Mouse (Mus musculus): ENCODE measurements around the gene Tha1. TPM values are rescaled to one million over a fixed set of nuclear protein-coding genes. Genes with fewer than 3 reads are reported as not detected.

The Tha1 gene
- 5.9 and 8.2 TPM in 2 replicates for total RNA-seq (2014; rRNA removed)
- 2.6 and 2.9 TPM in 2 replicates for polyA plus RNA-seq (2015; fragmentation: Nextera tagmentation; extraction: Ambion mirVana)

DNA sequence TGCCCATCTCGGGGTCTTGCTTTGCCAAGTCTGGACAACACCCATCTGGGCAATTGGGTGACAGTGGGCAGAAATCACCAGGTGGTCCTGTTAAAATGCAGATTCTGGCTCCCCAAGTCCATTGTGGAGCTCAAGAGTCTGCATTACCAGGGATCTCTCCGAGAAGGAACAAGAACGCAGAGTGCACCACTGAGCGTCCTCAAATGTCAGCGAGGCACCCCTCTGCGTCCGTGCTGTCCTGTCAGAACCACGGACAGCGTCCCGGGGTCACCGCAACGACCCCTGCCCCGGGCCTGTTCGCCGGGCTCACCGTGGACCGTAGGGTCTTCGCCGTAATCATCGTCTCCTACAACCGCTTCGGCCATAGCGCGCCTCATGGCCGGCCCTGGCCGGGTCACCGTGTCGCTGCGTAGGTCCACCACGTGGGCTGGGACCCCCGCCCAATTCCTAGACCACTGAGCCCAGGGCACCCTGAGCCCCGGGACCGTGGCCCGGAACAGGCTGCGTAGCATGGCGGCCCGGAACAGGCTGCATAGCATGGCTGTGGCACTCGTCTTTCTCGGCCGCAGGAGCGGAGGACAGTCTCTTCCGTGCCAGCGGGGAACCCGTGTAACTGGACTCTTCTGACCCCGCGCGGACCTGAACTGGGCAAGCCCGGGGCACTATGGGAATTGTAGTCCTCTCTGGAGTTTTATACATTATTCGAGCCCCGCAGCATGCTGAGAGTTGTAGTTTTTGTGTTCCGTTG is at the start of gene Tha1:
Gene Tha1, minus strand, starts transcription at position 621 of the 748 bp plus-strand sequence.
- 0 out of 2 replicates have a peak, but pooled peaks cover 3% of the 10 kb centered on the region for H3K4me1 ChIP-seq (ENCODE audit: insufficient read depth)
- H3K27me3 ChIP-seq (ENCODE audit: insufficient read depth, low read length) = no peaks in the 10 kb centered on the region
- H3K9ac ChIP-seq = peak within 1 kb of the TSS; percentile 71
- H3K4me2 ChIP-seq (ENCODE audit: low read depth) = peak within 1 kb of the TSS; percentile 92
- WGBS = 2% methylated on average over 51 of the region's 51 CpGs
- DNase-seq (peak; percentile 79), ATAC-seq (peak; percentile 84)
- H3K9me3 ChIP-seq (ENCODE audit: low read length) = no peaks in the 10 kb centered on the region
- TF ChIP-seq CTCF (IDR thresholded peaks at IDR 0.05; ENCODE audit: low read depth) = no peak
- H3K4me3 ChIP-seq (ENCODE audit: low read depth, low read length) = peak within 1 kb of the TSS; percentile 68
- H3K27ac ChIP-seq (ENCODE audit: low read depth, low read length) = no peak within 1 kb of the TSS
- H3K36me3 ChIP-seq (ENCODE audit: insufficient read depth) = no peaks in the 10 kb centered on the region

DNA sequence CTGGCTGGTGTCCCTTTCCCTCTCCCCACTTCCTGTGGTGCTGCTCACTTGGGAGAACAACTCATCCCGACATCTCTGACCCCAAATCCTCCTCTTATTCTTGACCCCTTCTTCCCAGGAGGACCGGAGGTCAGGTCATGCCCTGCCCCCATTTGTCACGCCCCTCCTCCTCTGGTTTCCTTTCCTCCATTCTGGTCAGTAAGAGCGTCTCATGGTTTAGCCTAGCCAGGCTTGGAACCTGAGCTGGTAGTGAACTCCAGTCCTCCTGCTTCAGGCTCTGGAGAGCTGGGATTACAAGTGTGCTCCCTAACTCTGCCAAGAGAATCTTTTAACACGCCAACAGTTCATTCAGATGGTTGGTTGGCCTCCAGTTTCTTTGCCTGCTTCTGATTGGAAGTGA is 45.9 kb upstream of the Tha1 start:
- Histone ChIP-seq H3K4me3 (ENCODE audit: low read depth, low read length) (no peak overlapping the region), H3K36me3 (ENCODE audit: insufficient read depth) (no peaks in the 10 kb centered on the region), H3K27me3 (ENCODE audit: insufficient read depth, low read length) (no peaks in the 10 kb centered on the region), H3K9me3 (ENCODE audit: low read length) (no peaks in the 10 kb centered on the region), H3K27ac (ENCODE audit: low read depth, low read length) (no peak overlapping the region), H3K4me2 (ENCODE audit: low read depth) (no peak overlapping the region), H3K9ac (no peak overlapping the region), H3K4me1 (ENCODE audit: insufficient read depth) (no peaks in the 10 kb centered on the region)
- WGBS = 24% methylated on average over 5 of the region's 5 CpGs
- DNase-seq (peak; percentile 43), ATAC-seq (no peak; the same call in 1 of the 2 replicates)
- TF ChIP-seq CTCF (IDR thresholded peaks at IDR 0.05; ENCODE audit: low read depth) = no peak

DNA sequence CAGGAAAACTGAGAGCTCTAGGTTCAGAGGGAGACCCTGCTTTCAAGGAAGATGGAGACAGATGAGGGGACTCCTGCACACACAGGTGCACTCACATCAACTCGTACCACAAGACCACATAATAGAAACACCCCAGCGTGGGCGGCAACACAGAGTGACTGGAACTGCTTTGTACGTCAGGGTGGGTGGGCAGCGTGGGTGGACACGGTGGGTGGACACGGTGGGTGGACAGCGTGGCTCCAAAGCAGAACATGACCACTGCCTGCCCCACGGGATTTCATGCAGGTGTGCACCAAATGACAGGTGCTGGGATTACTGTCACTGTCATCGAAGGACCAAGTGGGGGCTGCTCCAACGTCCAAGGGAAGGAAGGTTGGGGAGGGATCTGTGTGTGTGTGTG is 45.3 kb upstream of the Tha1 start:
- no peak overlapping the region for H3K27ac ChIP-seq (ENCODE audit: low read depth, low read length)
- DNase-seq = no peak
- no peak for TF ChIP-seq CTCF (IDR thresholded peaks at IDR 0.05; ENCODE audit: low read depth)
- H3K9me3 ChIP-seq (ENCODE audit: low read length) = no peaks in the 10 kb centered on the region
- no peak for ATAC-seq
- no peak overlapping the region for H3K4me2 ChIP-seq (ENCODE audit: low read depth)
- H3K4me1 ChIP-seq (ENCODE audit: insufficient read depth) = no peaks in the 10 kb centered on the region
- 85% methylated on average over 11 of the region's 11 CpGs for WGBS
- no peaks in the 10 kb centered on the region for H3K27me3 ChIP-seq (ENCODE audit: insufficient read depth, low read length)
- no peaks in the 10 kb centered on the region for H3K36me3 ChIP-seq (ENCODE audit: insufficient read depth)
- no peak overlapping the region for H3K4me3 ChIP-seq (ENCODE audit: low read depth, low read length)
- no peak overlapping the region for H3K9ac ChIP-seq

DNA sequence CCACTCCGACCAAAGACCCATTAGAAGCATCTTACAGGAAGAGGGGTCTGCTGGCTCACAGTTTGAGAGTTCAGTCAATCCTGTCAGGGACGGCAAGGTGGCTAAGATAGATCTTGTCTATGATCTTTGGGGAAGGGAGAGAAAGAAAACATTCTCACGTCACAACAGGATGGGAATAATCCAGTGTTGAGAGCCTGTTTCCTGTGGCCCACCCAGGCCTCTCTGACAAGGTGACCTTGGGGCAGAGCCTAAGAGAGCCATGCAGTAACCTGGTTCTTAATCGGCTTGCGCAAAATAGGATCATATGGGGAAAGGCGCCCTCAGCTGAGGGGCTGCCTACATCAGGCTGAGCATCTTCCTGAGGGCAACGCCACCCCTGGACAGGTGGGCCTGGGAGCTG is 42.6 kb upstream of the Tha1 start:
- Histone ChIP-seq H3K27ac (ENCODE audit: low read depth, low read length) (no peak overlapping the region), H3K9me3 (ENCODE audit: low read length) (no peaks in the 10 kb centered on the region), H3K27me3 (ENCODE audit: insufficient read depth, low read length) (no peaks in the 10 kb centered on the region), H3K4me3 (ENCODE audit: low read depth, low read length) (no peak overlapping the region), H3K36me3 (ENCODE audit: insufficient read depth) (no peaks in the 10 kb centered on the region), H3K9ac (no peak overlapping the region), H3K4me1 (ENCODE audit: insufficient read depth) (no peaks in the 10 kb centered on the region), H3K4me2 (ENCODE audit: low read depth) (no peak overlapping the region)
- ATAC-seq = no peak
- DNase-seq = no peak
- no peak for TF ChIP-seq CTCF (IDR thresholded peaks at IDR 0.05; ENCODE audit: low read depth)
- 97% methylated on average over 7 of the region's 7 CpGs for WGBS

DNA sequence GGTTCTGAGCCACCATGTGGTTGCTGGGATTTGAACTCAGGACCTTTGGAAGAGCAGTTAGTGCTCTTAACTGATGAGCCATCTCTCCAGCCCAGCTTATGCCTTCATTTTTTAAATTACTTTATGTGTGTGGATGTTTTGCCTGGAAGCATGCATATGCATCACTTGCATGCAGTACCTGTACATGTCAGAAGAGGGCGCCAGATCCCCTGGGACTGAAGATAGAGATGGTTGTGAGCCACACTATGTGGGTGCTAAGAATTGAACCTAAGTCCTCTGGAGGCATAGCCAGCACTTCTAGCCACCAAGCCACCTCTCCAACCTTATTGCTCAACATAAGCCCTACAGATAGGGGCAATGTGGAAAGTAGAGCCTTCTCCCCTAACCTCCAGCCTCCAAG is 42.1 kb upstream of the Tha1 start:
- no peaks in the 10 kb centered on the region for H3K9me3 ChIP-seq (ENCODE audit: low read length)
- ATAC-seq = no peak
- H3K4me2 ChIP-seq (ENCODE audit: low read depth) = no peak overlapping the region
- DNase-seq = no peak
- TF ChIP-seq CTCF (IDR thresholded peaks at IDR 0.05; ENCODE audit: low read depth) = peak; percentile 40
- no peak overlapping the region for H3K9ac ChIP-seq
- 52% methylated on average over 1 of the region's 1 CpGs for WGBS
- H3K36me3 ChIP-seq (ENCODE audit: insufficient read depth) = no peaks in the 10 kb centered on the region
- no peaks in the 10 kb centered on the region for H3K4me1 ChIP-seq (ENCODE audit: insufficient read depth)
- H3K4me3 ChIP-seq (ENCODE audit: low read depth, low read length) = no peak overlapping the region
- no peaks in the 10 kb centered on the region for H3K27me3 ChIP-seq (ENCODE audit: insufficient read depth, low read length)
- no peak overlapping the region for H3K27ac ChIP-seq (ENCODE audit: low read depth, low read length)

DNA sequence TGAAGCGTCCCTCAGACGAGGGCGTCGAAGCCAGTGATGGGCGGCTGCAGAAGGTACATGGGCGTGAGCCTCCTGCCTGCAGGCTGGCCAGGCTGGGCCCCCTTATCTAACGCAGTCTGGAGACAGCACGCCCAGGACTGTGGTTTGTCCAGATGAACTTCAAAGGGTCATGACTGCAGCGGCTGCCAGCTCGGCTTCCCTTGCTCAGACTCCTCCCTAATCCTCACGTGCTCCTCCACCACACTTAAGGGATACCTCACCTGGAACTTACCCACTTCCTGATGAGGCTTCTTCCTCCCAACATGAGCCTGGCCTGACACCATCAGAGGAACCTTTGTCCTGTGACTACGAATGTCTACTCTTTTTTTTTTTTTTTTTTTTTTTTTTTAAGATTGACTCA is 41.2 kb upstream of the Tha1 start:
- no peak overlapping the region for H3K4me2 ChIP-seq (ENCODE audit: low read depth)
- 81% methylated on average over 12 of the region's 12 CpGs for WGBS
- H3K9me3 ChIP-seq (ENCODE audit: low read length) = no peaks in the 10 kb centered on the region
- no peak for DNase-seq
- H3K36me3 ChIP-seq (ENCODE audit: insufficient read depth) = no peaks in the 10 kb centered on the region
- no peak overlapping the region for H3K4me3 ChIP-seq (ENCODE audit: low read depth, low read length)
- no peaks in the 10 kb centered on the region for H3K4me1 ChIP-seq (ENCODE audit: insufficient read depth)
- no peak overlapping the region for H3K9ac ChIP-seq
- no peaks in the 10 kb centered on the region for H3K27me3 ChIP-seq (ENCODE audit: insufficient read depth, low read length)
- ATAC-seq = no peak
- TF ChIP-seq CTCF (IDR thresholded peaks at IDR 0.05; ENCODE audit: low read depth) = no peak
- no peak overlapping the region for H3K27ac ChIP-seq (ENCODE audit: low read depth, low read length)

DNA sequence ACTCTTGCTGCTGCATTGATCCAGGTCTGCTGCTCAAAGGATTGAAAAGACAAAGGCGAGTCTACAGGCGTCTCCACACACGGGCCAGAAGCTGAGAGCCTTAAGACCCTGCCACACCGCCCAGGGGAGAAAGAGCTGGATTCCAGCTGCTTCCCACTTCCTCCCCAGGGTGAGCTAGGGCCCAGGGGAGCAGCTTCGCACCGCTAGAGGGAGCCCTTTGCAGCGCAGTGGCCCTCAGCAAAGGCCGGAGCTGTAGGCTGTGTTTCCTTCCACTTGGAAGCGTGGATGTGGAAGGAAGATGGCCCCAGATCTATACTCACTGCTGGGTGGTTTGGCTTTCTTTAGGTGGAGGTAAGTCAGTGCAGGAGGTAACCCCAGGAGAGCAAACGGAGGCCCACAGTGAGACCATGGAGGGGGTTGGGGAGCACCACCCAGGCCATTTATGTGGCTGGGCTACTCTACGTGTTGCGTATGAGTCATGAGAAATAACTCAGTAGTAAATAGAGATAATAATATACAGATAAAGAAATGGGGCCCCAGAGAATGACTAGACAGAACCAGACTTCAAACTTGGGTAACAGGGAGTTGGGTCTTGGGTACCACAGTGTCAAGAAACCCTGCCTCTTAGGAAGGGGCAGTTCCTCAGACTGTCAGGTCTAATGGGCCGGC is 39.5 kb upstream of the Tha1 start:
- H3K4me2 ChIP-seq (ENCODE audit: low read depth) = no peak overlapping the region
- ATAC-seq = peak; percentile 53; the same call in 1 of the 2 replicates

More for the DNA sequence above, 39.5 kb upstream of the Tha1 start:
- Histone ChIP-seq H3K27ac (ENCODE audit: low read depth, low read length) (no peak overlapping the region), H3K4me1 (ENCODE audit: insufficient read depth) (no peaks in the 10 kb centered on the region), H3K27me3 (ENCODE audit: insufficient read depth, low read length) (no peaks in the 10 kb centered on the region), H3K9me3 (ENCODE audit: low read length) (no peaks in the 10 kb centered on the region), H3K9ac (no peak overlapping the region), H3K36me3 (ENCODE audit: insufficient read depth) (no peaks in the 10 kb centered on the region), H3K4me3 (ENCODE audit: low read depth, low read length) (no peak overlapping the region)
- 27% methylated on average over 13 of the region's 13 CpGs for WGBS
- peak; percentile 81 for TF ChIP-seq CTCF (IDR thresholded peaks at IDR 0.05; ENCODE audit: low read depth)
- peak; percentile 71 for DNase-seq
